Mouse (Mus musculus) midbrain, postnatal 0 days (tissue): ENCODE measurements around the gene Gm10647. TPM values are rescaled to one million over a fixed set of nuclear protein-coding genes. Genes with fewer than 3 reads are reported as not detected.

Experiments used
- ATAC-seq: fragments of 200-750 bp; cut with Nextera tagmentation; 2 replicates; pipeline ENCODE4 v1.8.0; 2017; ENCODE audit warnings: moderate number of reproducible peaks, mild to moderate bottlenecking, moderate TSS enrichment, moderate library complexity; ENCODE audit not compliant: low FRiP score
- DNase-seq: peaks from one replicate; pipeline ENCODE4 v3.0.0-alpha.2; 2015; ENCODE audit warnings: low spot score
- H3K27ac ChIP-seq: fragments of 300-500 bp; sonication (generic); 2 replicates; pipeline ENCODE4 v1.5.1; 2014; ENCODE audit warnings: low read depth, mild to moderate bottlenecking, low read length, mixed read lengths
- H3K27me3 ChIP-seq: fragments of 300-500 bp; sonication (generic); 2 replicates; pipeline ENCODE4 v1.6.1; 2014; ENCODE audit warnings: low read length, control low read depth, mixed read lengths; ENCODE audit not compliant: insufficient read depth
- H3K36me3 ChIP-seq: fragments of 300-500 bp; sonication (generic); 2 replicates; pipeline ENCODE4 v1.6.1; 2014; ENCODE audit warnings: low read length, control low read depth, mixed read lengths; ENCODE audit not compliant: insufficient read depth
- H3K4me1 ChIP-seq: fragments of 300-500 bp; sonication (generic); 2 replicates; pipeline ENCODE4 v1.6.1; 2014; ENCODE audit warnings: mild to moderate bottlenecking, control low read depth, antibody characterized with exemption, low read length, mixed read lengths; ENCODE audit not compliant: insufficient read depth
- H3K4me2 ChIP-seq: fragments of 300-500 bp; sonication (generic); 2 replicates; pipeline ENCODE4 v1.6.1; 2014; ENCODE audit warnings: low read depth, mild to moderate bottlenecking, low read length, mixed read lengths; ENCODE audit not compliant: poor library complexity, severe bottlenecking
- H3K4me3 ChIP-seq: fragments of 300-500 bp; sonication (generic); 2 replicates; pipeline ENCODE4 v1.5.1; 2014; ENCODE audit warnings: low read depth, mild to moderate bottlenecking, low read length, moderate library complexity
- H3K9ac ChIP-seq: fragments of 300-500 bp; sonication (generic); replicated peaks from 2 replicates; pipeline ENCODE4 v1.6.1; 2014; ENCODE audit warnings: mild to moderate bottlenecking, low read length, moderate library complexity, mixed read lengths; ENCODE audit not compliant: poor library complexity, severe bottlenecking
- H3K9me3 ChIP-seq: fragments of 300-500 bp; sonication (generic); 2 replicates; pipeline ENCODE4 v1.6.1; 2016; ENCODE audit warnings: low read length, control low read depth
- CTCF ChIP-seq: IDR thresholded peaks from 2 replicates; pipeline ENCODE4 v1.5.1; 2016; ENCODE audit warnings: antibody characterized with exemption, mild to moderate bottlenecking
- WGBS: fragments of 180-500 bp; shearing (Covaris S2); extraction: QIAGEN DNeasy Blood & Tissue Kit; methylation state at CpG from one replicate; pipeline ENCODE4 v1.1.7; 2014; 5-methylcytosine and 5-hydroxymethylcytosine counted together
- polyA plus RNA-seq: library from polyadenylated mRNA; unstranded; fragments of >200 nt; fragmentation: Nextera tagmentation; extraction: Ambion mirVana; gene quantifications from 2 replicates; pipeline ENCODE4 v1.2.1, GENCODE M21; 2015
- total RNA-seq: library from RNA; depleted of rRNA; stranded (reverse); fragments of >200 nt; gene quantifications from 2 replicates; pipeline ENCODE4 v1.2.3, GENCODE M21; 2014; rRNA removed

The Gm10647 gene
- total and polyA plus RNA-seq, 2 experiments from 2014 or later, result 0.17 to 0.60 TPM

GRCm38 (mm10) chr9:66834318-66835096, 37.7 kb downstream of the Gm10647 start, which contains the start of gene Aph1c:
Gene Aph1c, minus strand, starts transcription at chr9:66834726.
- H3K4me1 ChIP-seq, result 0 out of 2 replicates have a peak, but pooled peaks cover 5% of the 10 kb centered on the region
- peak within 1 kb of the TSS; percentile 92 for H3K4me2 ChIP-seq
- TF ChIP-seq CTCF, result no peak
- peak within 1 kb of the TSS; percentile 59 for H3K4me3 ChIP-seq
- peak; percentile 99 for DNase-seq
- under 1% methylated on average over 58 of the region's 58 CpGs for WGBS
- H3K36me3 ChIP-seq, result no peaks in the 10 kb centered on the region
- no peaks in the 10 kb centered on the region for H3K27me3 ChIP-seq
- ATAC-seq, result peak; percentile 99
- H3K9me3 ChIP-seq, result no peaks in the 10 kb centered on the region
- H3K27ac ChIP-seq, result peak within 1 kb of the TSS; percentile 32; the same call in 1 of the 2 replicates
- H3K9ac ChIP-seq, result peak within 1 kb of the TSS; percentile 59

DNA sequence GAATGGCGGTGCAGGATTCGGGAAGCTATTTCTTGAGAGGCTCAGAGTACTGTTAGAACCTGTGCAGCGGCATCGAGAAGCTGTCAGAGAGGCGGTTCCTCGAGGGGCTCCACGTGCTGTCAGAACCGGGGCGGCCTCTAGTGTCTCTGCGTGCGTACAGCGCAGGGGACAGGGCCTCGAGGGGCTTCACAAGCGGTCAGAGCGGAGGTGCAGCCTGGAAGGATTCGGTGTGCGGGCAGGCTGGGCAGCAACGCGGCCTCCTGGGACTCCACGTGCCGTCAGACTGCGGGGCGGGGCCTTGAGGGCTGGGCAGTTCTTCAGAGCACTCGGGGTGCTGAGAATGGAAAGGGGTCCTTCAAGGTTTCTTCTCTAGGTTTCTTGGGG, 38.2 kb downstream of the Gm10647 start:
- 0 out of 2 replicates have a peak, but pooled peaks cover 5% of the 10 kb centered on the region for H3K4me1 ChIP-seq
- peak overlapping the region; percentile 92 for H3K4me2 ChIP-seq
- H3K36me3 ChIP-seq, result no peaks in the 10 kb centered on the region
- H3K27me3 ChIP-seq, result no peaks in the 10 kb centered on the region
- ATAC-seq, result peak; percentile 80
- peak overlapping the region; percentile 59 for H3K4me3 ChIP-seq
- DNase-seq, result no peak
- no peaks in the 10 kb centered on the region for H3K9me3 ChIP-seq
- TF ChIP-seq CTCF, result peak; percentile 28
- H3K9ac ChIP-seq, result peak overlapping the region; percentile 54
- peak overlapping the region; percentile 32; the same call in 1 of the 2 replicates for H3K27ac ChIP-seq
- WGBS, result under 1% methylated on average over 24 of the region's 24 CpGs

DNA sequence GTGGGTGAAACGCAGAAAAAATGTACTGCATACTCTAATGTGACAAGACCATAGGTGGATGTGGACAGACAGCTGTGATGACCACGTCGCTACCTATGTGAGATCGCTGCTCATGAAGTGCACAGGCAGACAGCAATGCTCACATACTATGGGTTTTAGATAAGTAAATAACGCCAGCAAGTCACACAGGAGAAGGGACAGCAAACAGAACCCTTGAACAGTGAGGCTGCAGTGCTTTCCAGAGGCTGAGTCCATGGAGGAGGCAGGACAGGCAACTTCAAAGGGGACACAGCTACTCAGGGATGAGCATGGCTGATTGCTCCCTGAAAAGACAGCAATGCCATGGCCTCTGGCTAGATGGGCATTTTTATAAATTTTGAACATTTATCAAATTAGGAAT, 50.0 kb downstream of the Gm10647 start:
- DNase-seq (no peak), ATAC-seq (no peak)
- no peak overlapping the region for H3K9ac ChIP-seq
- H3K4me2 ChIP-seq, result no peak overlapping the region
- H3K27me3 ChIP-seq, result no peaks in the 10 kb centered on the region
- no peak overlapping the region for H3K4me3 ChIP-seq
- no peak overlapping the region for H3K27ac ChIP-seq
- TF ChIP-seq CTCF, result no peak
- H3K4me1 ChIP-seq, result no peaks in the 10 kb centered on the region
- no peaks in the 10 kb centered on the region for H3K9me3 ChIP-seq
- peaks cover 3% of the 10 kb centered on the region; the same call in 1 of the 2 replicates for H3K36me3 ChIP-seq
- 95% methylated on average over 5 of the region's 5 CpGs for WGBS

Other genes with a start within 250 kb of the Gm10647 start
- gene Usp3, start 203.9 kb upstream of the Gm10647 start, total RNA-seq, result 23.4 and 30.0 TPM in 2 replicates
- 33.7 and 39.9 TPM in 2 replicates for gene Usp3, start 203.9 kb upstream of the Gm10647 start, polyA plus RNA-seq
- gene Car12, start 83.4 kb upstream of the Gm10647 start, total RNA-seq, result 2.8 and 6.6 TPM in 2 replicates
- gene Car12, start 83.4 kb upstream of the Gm10647 start, polyA plus RNA-seq, result 0.32 and 0.79 TPM in 2 replicates
- 25.3 and 31.3 TPM in 2 replicates for gene Aph1b, start 1.5 kb upstream of the Gm10647 start, total RNA-seq
- 15.1 and 15.5 TPM in 2 replicates for gene Aph1b, start 1.5 kb upstream of the Gm10647 start, polyA plus RNA-seq
- 1.3 and 4.1 TPM in 2 replicates for gene Aph1c, start 37.7 kb downstream of the Gm10647 start, total RNA-seq
- 3.4 TPM in 2 replicates for gene Aph1c, start 37.7 kb downstream of the Gm10647 start, polyA plus RNA-seq
- 26.0 and 29.6 TPM in 2 replicates for gene Rab8b, start 122.6 kb downstream of the Gm10647 start, total RNA-seq
- 15.2 and 18.2 TPM in 2 replicates for gene Rab8b, start 122.6 kb downstream of the Gm10647 start, polyA plus RNA-seq
- gene Rps27l, start 149.0 kb downstream of the Gm10647 start, total RNA-seq, result 45.8 and 51.7 TPM in 2 replicates
- gene Rps27l, start 149.0 kb downstream of the Gm10647 start, polyA plus RNA-seq, result 160 and 168 TPM in 2 replicates
- gene Lactb, start 178.4 kb downstream of the Gm10647 start, total RNA-seq, result 18.6 and 18.8 TPM in 2 replicates
- gene Lactb, start 178.4 kb downstream of the Gm10647 start, polyA plus RNA-seq, result 9.6 and 12.9 TPM in 2 replicates